Mouse (Mus musculus): ENCODE measurements around the gene Nkain1. TPM values are rescaled to one million over a fixed set of nuclear protein-coding genes. Genes with fewer than 3 reads are reported as not detected.

Gene Nkain1
- not detected for polyA plus RNA-seq (2014; fragmentation: Illumina TruSeq; extraction: RNeasy Lipid Tissue Mini Kit (QIAGEN cat#74804); ENCODE audit: low read depth, low replicate concordance)

GRCm38 (mm10) chr4:130574048-130574413 is at the start of gene Nkain1:
Gene Nkain1 (minus strand): TSS chr4:130574173.

Other genes with a start within 250 kb of the Nkain1 start
- 32.7 TPM for gene Zcchc17, start 214.2 kb downstream of the Nkain1 start, polyA plus RNA-seq (2014; fragmentation: Illumina TruSeq; extraction: RNeasy Lipid Tissue Mini Kit (QIAGEN cat#74804); ENCODE audit: low read depth, low replicate concordance)
- 9.0 TPM for gene Snrnp40, start 214.0 kb downstream of the Nkain1 start, polyA plus RNA-seq (2014; fragmentation: Illumina TruSeq; extraction: RNeasy Lipid Tissue Mini Kit (QIAGEN cat#74804); ENCODE audit: low read depth, low replicate concordance)
- 31.0 TPM for gene Pum1, start 89.1 kb upstream of the Nkain1 start, polyA plus RNA-seq (2014; fragmentation: Illumina TruSeq; extraction: RNeasy Lipid Tissue Mini Kit (QIAGEN cat#74804); ENCODE audit: low read depth, low replicate concordance)
- 2.0 TPM for gene Sdc3, start 218.4 kb upstream of the Nkain1 start, polyA plus RNA-seq (2014; fragmentation: Illumina TruSeq; extraction: RNeasy Lipid Tissue Mini Kit (QIAGEN cat#74804); ENCODE audit: low read depth, low replicate concordance)

All from kidney, adult 10 weeks (tissue).